Mouse (Mus musculus) neural tube, embryonic 12.5 days (tissue): Measurements from ENCODE around the gene Arid1b. TPM values are rescaled to one million over a fixed set of nuclear protein-coding genes. Genes with fewer than 3 reads are reported as not detected.

ENCODE experiments used
- ATAC-seq: fragments of 200-750 bp; cut with Nextera tagmentation; 2 replicates; pipeline ENCODE4 v1.8.0; 2017; ENCODE audit warnings: low read depth, mild to moderate bottlenecking, moderate TSS enrichment, moderate library complexity; ENCODE audit not compliant: low FRiP score
- H3K27ac ChIP-seq: fragments of 300-500 bp; sonication (generic); 2 replicates; pipeline ENCODE4 v1.5.1; 2016
- H3K27me3 ChIP-seq: fragments of 300-500 bp; sonication (generic); replicated peaks from 2 replicates; pipeline ENCODE4 v1.6.1; 2016; ENCODE audit warnings: mild to moderate bottlenecking
- H3K36me3 ChIP-seq: fragments of 300-500 bp; sonication (generic); 2 replicates; pipeline ENCODE4 v1.6.1; 2016; ENCODE audit warnings: mild to moderate bottlenecking
- H3K4me1 ChIP-seq: fragments of 300-500 bp; sonication (generic); 2 replicates; pipeline ENCODE4 v1.6.1; 2016
- H3K4me2 ChIP-seq: fragments of 300-500 bp; sonication (generic); replicated peaks from 2 replicates; pipeline ENCODE4 v1.6.1; 2016; ENCODE audit warnings: mild to moderate bottlenecking
- H3K4me3 ChIP-seq: fragments of 300-500 bp; sonication (generic); 2 replicates; pipeline ENCODE4 v1.5.1; 2016
- H3K9ac ChIP-seq: fragments of 300-500 bp; sonication (generic); 2 replicates; pipeline ENCODE4 v1.6.1; 2016; ENCODE audit warnings: mild to moderate bottlenecking
- H3K9me3 ChIP-seq: fragments of 300-500 bp; sonication (generic); 2 replicates; pipeline ENCODE4 v1.6.1; 2016; ENCODE audit warnings: mild to moderate bottlenecking
- WGBS: fragments of 180-500 bp; shearing (Covaris S2); methylation state at CpG from one replicate; pipeline ENCODE4 v1.1.7; 2016; 5-methylcytosine and 5-hydroxymethylcytosine counted together
- polyA plus RNA-seq: library from polyadenylated mRNA; unstranded; fragments of >200 nt; fragmentation: Nextera tagmentation; extraction: Ambion mirVana; gene quantifications from 2 replicates; pipeline ENCODE4 v1.2.1, GENCODE M21; 2016

The Arid1b gene
- polyA plus RNA-seq, 1 experiment from 2014 or later, result 18.7 TPM

GRCm38 (mm10) chr17:5386885-5387545, 392.9 kb downstream of the Arid1b start:
- no peaks in the 10 kb centered on the region for H3K27me3 ChIP-seq
- WGBS, result 86% methylated on average over 12 of the region's 12 CpGs
- no peaks in the 10 kb centered on the region for H3K9me3 ChIP-seq
- ATAC-seq, result no peak
- H3K4me3 ChIP-seq, result no peak overlapping the region
- H3K4me2 ChIP-seq, result no peak overlapping the region
- no peak overlapping the region for H3K9ac ChIP-seq
- no peak overlapping the region for H3K27ac ChIP-seq
- no peaks in the 10 kb centered on the region for H3K36me3 ChIP-seq
- peaks cover 4% of the 10 kb centered on the region; the same call in 1 of the 2 replicates for H3K4me1 ChIP-seq

GRCm38 (mm10) chr17:5388351-5388750, 394.2 kb downstream of the Arid1b start:
- no peak for ATAC-seq
- Histone ChIP-seq H3K27me3 (no peaks in the 10 kb centered on the region), H3K36me3 (no peaks in the 10 kb centered on the region), H3K27ac (no peak overlapping the region), H3K4me2 (no peak overlapping the region), H3K4me1 (peaks cover 4% of the 10 kb centered on the region; the same call in 1 of the 2 replicates), H3K4me3 (no peak overlapping the region), H3K9me3 (no peaks in the 10 kb centered on the region), H3K9ac (no peak overlapping the region)
- WGBS, result 60% methylated on average over 3 of the region's 3 CpGs

- Histone ChIP-seq H3K27me3 (no peaks in the 10 kb centered on the region; the same call in 1 of the 2 replicates), H3K27ac (no peak overlapping the region), H3K4me2 (no peak overlapping the region), H3K36me3 (no peaks in the 10 kb centered on the region), H3K9ac (no peak overlapping the region), H3K9me3 (no peaks in the 10 kb centered on the region), H3K4me1 (peaks cover 4% of the 10 kb centered on the region; the same call in 1 of the 2 replicates), H3K4me3 (no peak overlapping the region)
- 66% methylated on average over 10 of the region's 10 CpGs for WGBS
- ATAC-seq, result no peak
Measured at GRCm38 (mm10) chr17:5390682-5391081, 396.6 kb downstream of the Arid1b start.

- Histone ChIP-seq H3K4me1 (peaks cover 5% of the 10 kb centered on the region; the same call in 1 of the 2 replicates), H3K27me3 (no peaks in the 10 kb centered on the region; the same call in 1 of the 2 replicates), H3K9ac (no peak overlapping the region), H3K9me3 (no peaks in the 10 kb centered on the region), H3K4me2 (no peak overlapping the region), H3K36me3 (no peaks in the 10 kb centered on the region), H3K4me3 (no peak overlapping the region), H3K27ac (no peak overlapping the region)
- ATAC-seq, result no peak
- WGBS, result 85% methylated on average over 16 of the region's 16 CpGs
Measured at GRCm38 (mm10) chr17:5395454-5396205, 401.5 kb downstream of the Arid1b start.

- ATAC-seq, result no peak
- H3K4me3 ChIP-seq, result no peak overlapping the region
- H3K4me2 ChIP-seq, result no peak overlapping the region
- H3K27me3 ChIP-seq, result no peaks in the 10 kb centered on the region; the same call in 1 of the 2 replicates
- 0 out of 2 replicates have a peak, but pooled peaks cover 4% of the 10 kb centered on the region for H3K4me1 ChIP-seq
- H3K9ac ChIP-seq, result no peak overlapping the region
- WGBS, result 76% methylated on average over 5 of the region's 5 CpGs
- no peak overlapping the region for H3K27ac ChIP-seq
- no peaks in the 10 kb centered on the region for H3K9me3 ChIP-seq
- H3K36me3 ChIP-seq, result no peaks in the 10 kb centered on the region
Measured at GRCm38 (mm10) chr17:5396213-5396612, 402.1 kb downstream of the Arid1b start.
